Mouse (Mus musculus) embryonic facial prominence, embryonic 14.5 days (tissue): ENCODE measurements around the gene Ttc23l. TPM values are rescaled to one million over a fixed set of nuclear protein-coding genes. Genes with fewer than 3 reads are reported as not detected.

ENCODE experiments used
- ATAC-seq: fragments of 200-750 bp; cut with Nextera tagmentation; 2 replicates; pipeline ENCODE4 v1.8.0; 2017; ENCODE audit warnings: low read depth, moderate number of reproducible peaks, moderate TSS enrichment
- DNase-seq: peaks from one replicate; pipeline ENCODE4 v3.0.0-alpha.2; 2015; ENCODE audit warnings: low spot score
- H3K27ac ChIP-seq: fragments of 300-500 bp; sonication (generic); replicated peaks from 2 replicates; pipeline ENCODE4 v1.5.1; 2014; ENCODE audit warnings: low read depth, mild to moderate bottlenecking, low read length, moderate library complexity
- H3K27me3 ChIP-seq: fragments of 300-500 bp; sonication (generic); replicated peaks from 2 replicates; pipeline ENCODE4 v1.6.1; 2014; ENCODE audit warnings: low read length; ENCODE audit not compliant: control insufficient read depth, insufficient read depth
- H3K36me3 ChIP-seq: fragments of 300-500 bp; sonication (generic); 2 replicates; pipeline ENCODE4 v1.6.1; 2014; ENCODE audit warnings: low read length, mixed read lengths; ENCODE audit not compliant: control insufficient read depth, insufficient read depth
- H3K4me1 ChIP-seq: fragments of 300-500 bp; sonication (generic); 2 replicates; pipeline ENCODE4 v1.6.1; 2014; ENCODE audit warnings: antibody characterized with exemption, low read length; ENCODE audit not compliant: control insufficient read depth, insufficient read depth
- H3K4me2 ChIP-seq: fragments of 300-500 bp; sonication (generic); 2 replicates; pipeline ENCODE4 v1.6.1; 2014; ENCODE audit warnings: low read depth, mild to moderate bottlenecking, low read length, moderate library complexity, mixed read lengths
- H3K4me3 ChIP-seq: fragments of 300-500 bp; sonication (generic); 2 replicates; pipeline ENCODE4 v1.5.1; 2014; ENCODE audit warnings: low read depth, mild to moderate bottlenecking, low read length
- H3K9ac ChIP-seq: fragments of 300-500 bp; sonication (generic); 2 replicates; pipeline ENCODE4 v1.6.1; 2014; ENCODE audit warnings: low read depth, mild to moderate bottlenecking, low read length, moderate library complexity, mixed read lengths
- H3K9me3 ChIP-seq: fragments of 300-500 bp; sonication (generic); 2 replicates; pipeline ENCODE4 v1.6.1; 2016; ENCODE audit warnings: low read length; ENCODE audit not compliant: control insufficient read depth
- WGBS: fragments of 180-500 bp; shearing (Covaris S2); extraction: QIAGEN DNeasy Blood & Tissue Kit; methylation state at CpG from one replicate; pipeline ENCODE4 v1.1.7; 2014; 5-methylcytosine and 5-hydroxymethylcytosine counted together
- polyA plus RNA-seq: library from polyadenylated mRNA; unstranded; fragments of >200 nt; fragmentation: Nextera tagmentation; extraction: Ambion mirVana; gene quantifications from 2 replicates; pipeline ENCODE4 v1.2.1, GENCODE M21; 2014

The Ttc23l gene
- 0.08 and 0.13 TPM in 2 replicates for polyA plus RNA-seq

DNA sequence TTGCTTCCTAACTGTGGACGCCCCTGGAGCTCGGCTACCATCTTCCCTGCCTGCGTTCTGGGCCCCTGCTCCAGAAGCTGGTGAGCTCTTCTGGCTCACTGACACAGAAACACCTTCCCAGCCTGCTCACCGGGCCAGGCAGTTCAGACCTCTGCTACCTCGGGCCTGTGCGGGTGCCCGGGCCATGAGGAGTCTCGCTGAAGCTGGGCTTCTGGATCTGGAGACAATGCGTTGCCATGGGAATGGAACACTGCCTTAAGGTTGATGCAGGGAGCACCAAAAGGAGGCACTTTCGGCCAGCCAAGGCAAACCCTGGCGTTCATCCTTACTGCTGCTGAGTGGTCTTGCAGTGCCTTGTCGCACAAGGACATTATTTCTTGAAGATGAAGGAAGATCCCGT is at the start of gene Ttc23l:
TSS of gene Ttc23l (minus strand) at position 204 of the 400 bp plus-strand sequence.
- Histone ChIP-seq H3K4me3 (no peak within 1 kb of the TSS), H3K4me1 (no peaks in the 10 kb centered on the region), H3K9ac (no peak within 1 kb of the TSS), H3K36me3 (no peaks in the 10 kb centered on the region), H3K27ac (no peak within 1 kb of the TSS), H3K4me2 (no peak within 1 kb of the TSS), H3K27me3 (no peaks in the 10 kb centered on the region), H3K9me3 (no peaks in the 10 kb centered on the region)
- ATAC-seq = no peak
- WGBS = 82% methylated on average over 13 of the region's 13 CpGs
- DNase-seq = no peak

- Histone ChIP-seq H3K27ac (peak overlapping the region; percentile 88), H3K4me1 (peaks cover 40% of the 10 kb centered on the region), H3K27me3 (no peaks in the 10 kb centered on the region), H3K9me3 (peaks cover 7% of the 10 kb centered on the region), H3K4me2 (no peak overlapping the region), H3K36me3 (peaks cover 11% of the 10 kb centered on the region), H3K4me3 (no peak overlapping the region), H3K9ac (no peak overlapping the region)
- ATAC-seq (no peak), DNase-seq (peak; percentile 80)
- 63% methylated on average over 7 of the region's 7 CpGs for WGBS
Observed at GRCm38 (mm10) chr15:10599413-10599812, 40.9 kb upstream of the Ttc23l start.

DNA sequence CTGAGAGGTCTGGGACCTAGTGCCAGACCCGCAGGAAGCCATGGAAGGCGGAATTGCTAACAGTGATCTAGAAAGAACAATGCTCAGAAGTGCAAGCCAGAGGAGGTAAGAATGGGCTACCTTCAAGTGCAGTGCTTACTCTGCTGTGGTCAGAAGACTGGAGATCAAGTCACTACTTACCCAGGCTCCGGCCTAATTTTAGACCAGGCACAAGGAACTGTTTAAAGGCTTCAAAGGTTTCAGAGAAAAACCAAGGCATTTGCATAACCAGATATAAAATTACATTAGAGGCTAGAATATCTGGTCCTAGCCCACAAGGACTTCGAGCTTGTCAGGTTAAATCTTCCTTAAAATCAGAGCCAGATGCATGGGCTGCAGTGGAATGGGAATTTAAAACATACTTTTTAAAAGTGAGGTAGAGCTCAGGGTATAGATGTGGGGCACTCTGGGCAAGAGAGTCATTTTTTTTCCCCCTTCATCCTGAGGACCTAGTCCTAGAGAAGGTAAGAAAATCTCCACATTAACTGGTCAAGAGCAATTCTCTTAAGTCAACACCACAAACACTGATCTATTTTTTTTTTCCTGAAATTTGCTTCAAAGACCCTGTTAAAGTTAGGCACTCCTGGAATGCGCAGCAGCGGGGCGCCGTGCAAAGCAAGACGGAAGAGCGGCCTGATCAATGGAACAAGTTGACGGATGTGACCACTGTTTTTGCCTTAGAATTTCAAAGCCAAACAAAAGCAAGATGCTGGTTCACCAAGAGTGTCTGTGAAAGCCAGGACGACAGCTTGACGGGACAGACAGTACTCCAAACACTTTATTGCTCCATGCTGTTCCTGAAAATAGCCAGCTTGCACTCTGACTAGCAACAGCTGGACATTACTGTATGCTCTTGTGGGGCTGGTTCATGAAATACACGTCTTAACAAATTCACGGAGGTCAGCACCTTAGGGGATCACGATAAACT is 40.1 kb upstream of the Ttc23l start:
- Histone ChIP-seq H3K9me3 (no peaks in the 10 kb centered on the region), H3K4me2 (no peak overlapping the region), H3K27ac (peak overlapping the region; percentile 88), H3K9ac (no peak overlapping the region), H3K36me3 (peaks cover 4% of the 10 kb centered on the region; the same call in 1 of the 2 replicates), H3K4me1 (peaks cover 41% of the 10 kb centered on the region), H3K27me3 (no peaks in the 10 kb centered on the region), H3K4me3 (no peak overlapping the region)
- ATAC-seq = peak; percentile 84
- DNase-seq = peak; percentile 88
- WGBS = 19% methylated on average over 16 of the region's 16 CpGs

DNA sequence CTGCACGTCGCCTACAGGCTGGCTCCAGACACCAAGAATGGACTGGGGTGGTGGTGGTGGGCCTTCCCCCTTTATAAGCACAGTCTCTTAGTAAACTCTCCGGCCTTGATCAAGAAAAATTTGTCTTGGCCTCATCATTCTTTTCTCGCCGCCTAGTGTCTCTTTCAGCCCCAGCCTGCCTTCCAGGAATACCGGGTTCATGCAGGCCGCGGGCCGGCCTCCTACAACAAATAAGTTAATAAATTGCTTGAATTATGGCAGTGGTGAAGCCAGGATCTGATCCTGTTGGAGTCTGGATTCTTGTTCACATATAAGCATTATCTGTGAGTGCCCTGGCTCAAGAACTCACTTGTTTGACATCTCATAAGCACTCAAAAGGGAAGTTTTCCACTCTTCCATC is 38.4 kb upstream of the Ttc23l start:
- Histone ChIP-seq H3K27ac (peak overlapping the region; percentile 88; the same call in 1 of the 2 replicates), H3K9ac (no peak overlapping the region), H3K36me3 (peaks cover 8% of the 10 kb centered on the region; the same call in 1 of the 2 replicates), H3K4me2 (no peak overlapping the region), H3K4me1 (peaks cover 51% of the 10 kb centered on the region), H3K27me3 (no peaks in the 10 kb centered on the region), H3K4me3 (no peak overlapping the region), H3K9me3 (no peaks in the 10 kb centered on the region)
- ATAC-seq (no peak), DNase-seq (no peak)
- WGBS = 93% methylated on average over 9 of the region's 9 CpGs

DNA sequence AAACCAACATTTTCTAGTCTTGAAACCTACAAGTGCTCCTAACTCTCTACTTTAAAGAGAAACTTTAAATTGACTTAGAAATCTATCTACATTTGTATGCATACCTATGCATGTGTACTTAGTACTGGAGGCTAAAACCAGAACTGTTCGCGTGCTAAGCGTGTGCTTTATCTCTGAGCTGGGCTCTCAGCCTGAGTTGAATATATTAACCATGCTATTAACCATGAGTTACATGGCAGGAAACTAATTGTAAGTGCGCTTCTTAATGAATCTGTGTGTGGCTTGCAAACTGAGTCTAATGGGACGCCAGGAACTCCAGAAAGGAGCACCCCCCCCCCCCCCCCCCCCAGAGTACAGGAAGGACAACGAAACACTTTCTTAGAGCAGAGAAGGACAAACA is 36.9 kb upstream of the Ttc23l start:
- 75% methylated on average over 6 of the region's 6 CpGs for WGBS

DNA sequence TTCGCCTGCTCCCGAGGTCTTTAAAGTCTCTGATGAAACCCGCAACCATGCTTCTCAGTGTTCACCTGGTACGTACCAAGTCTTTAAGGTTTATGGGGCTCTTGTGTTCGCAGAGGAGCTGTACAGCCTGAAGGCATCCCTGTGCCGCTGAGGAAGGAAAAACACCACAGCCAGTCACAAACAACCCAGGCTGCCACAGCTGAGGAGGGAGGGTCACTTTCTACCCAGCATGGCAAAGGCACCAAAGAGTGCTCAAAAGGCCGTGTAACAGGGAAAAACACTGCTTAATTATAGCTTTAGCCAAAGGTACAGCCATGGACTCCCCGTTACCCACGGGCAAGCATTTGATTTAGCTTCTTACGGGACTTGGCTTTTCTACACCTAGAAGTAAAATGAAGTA is 36.4 kb upstream of the Ttc23l start:
- H3K27ac ChIP-seq = peak overlapping the region; percentile 24
- H3K36me3 ChIP-seq = peaks cover 8% of the 10 kb centered on the region; the same call in 1 of the 2 replicates
- ATAC-seq (no peak), DNase-seq (no peak)
- H3K4me2 ChIP-seq = no peak overlapping the region
- H3K4me3 ChIP-seq = no peak overlapping the region
- H3K9me3 ChIP-seq = no peaks in the 10 kb centered on the region
- no peaks in the 10 kb centered on the region for H3K27me3 ChIP-seq
- WGBS = 62% methylated on average over 10 of the region's 10 CpGs
- no peak overlapping the region for H3K9ac ChIP-seq
- peaks cover 44% of the 10 kb centered on the region for H3K4me1 ChIP-seq

More for the DNA sequence above, 36.9 kb upstream of the Ttc23l start:
- Histone ChIP-seq H3K27ac (peak overlapping the region; percentile 24; the same call in 1 of the 2 replicates), H3K27me3 (no peaks in the 10 kb centered on the region), H3K36me3 (peaks cover 8% of the 10 kb centered on the region; the same call in 1 of the 2 replicates), H3K4me1 (peaks cover 49% of the 10 kb centered on the region), H3K9me3 (no peaks in the 10 kb centered on the region), H3K9ac (no peak overlapping the region), H3K4me3 (no peak overlapping the region), H3K4me2 (no peak overlapping the region)
- DNase-seq (no peak), ATAC-seq (no peak)

DNA sequence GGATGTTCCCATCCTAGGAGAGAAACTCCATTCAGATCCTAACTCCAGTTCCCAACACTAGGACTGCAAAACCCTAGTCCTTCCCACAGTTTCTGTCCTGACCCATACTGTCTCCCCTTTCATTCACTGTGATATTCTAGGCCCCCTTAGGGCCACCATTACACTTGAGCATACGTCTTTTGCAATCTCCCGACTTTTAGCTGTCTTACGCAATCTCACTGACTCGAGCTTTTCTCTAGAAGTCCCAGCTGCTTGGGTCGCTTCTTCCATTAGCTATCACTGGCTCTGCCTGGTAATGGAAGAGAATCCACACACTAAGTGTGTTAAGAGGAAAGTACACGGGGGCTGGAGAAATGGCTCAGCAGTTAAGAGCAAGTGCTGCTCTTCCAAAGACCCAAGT is 34.6 kb upstream of the Ttc23l start:
- no peak overlapping the region for H3K9ac ChIP-seq
- no peak for DNase-seq
- no peaks in the 10 kb centered on the region for H3K27me3 ChIP-seq
- peaks cover 21% of the 10 kb centered on the region for H3K36me3 ChIP-seq
- peak overlapping the region; percentile 39 for H3K27ac ChIP-seq
- WGBS = 80% methylated on average over 6 of the region's 6 CpGs
- ATAC-seq = no peak
- no peak overlapping the region for H3K4me2 ChIP-seq
- peaks cover 27% of the 10 kb centered on the region for H3K4me1 ChIP-seq
- H3K4me3 ChIP-seq = no peak overlapping the region
- H3K9me3 ChIP-seq = no peaks in the 10 kb centered on the region

DNA sequence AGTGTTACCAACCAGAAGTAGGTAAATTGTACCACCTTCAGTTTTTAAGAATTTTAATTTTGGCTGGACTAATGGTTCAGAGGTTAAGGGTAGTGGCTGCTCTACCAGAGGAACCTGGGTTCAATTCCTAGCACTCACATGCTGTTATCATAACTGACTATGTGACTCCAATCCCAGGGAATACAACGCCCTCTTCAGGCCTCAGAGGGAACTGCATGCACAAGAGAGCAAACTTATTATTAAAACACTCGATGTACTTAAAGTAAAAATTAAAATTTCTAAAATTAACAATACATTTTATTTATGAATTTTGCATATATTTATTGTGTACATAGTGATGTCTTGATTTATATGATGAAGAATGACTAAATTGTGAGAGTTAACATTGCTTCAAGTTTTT is 28.1 kb upstream of the Ttc23l start:
- no peaks in the 10 kb centered on the region for H3K27me3 ChIP-seq
- no peaks in the 10 kb centered on the region for H3K9me3 ChIP-seq
- no peak for DNase-seq
- H3K4me3 ChIP-seq = no peak overlapping the region
- no peaks in the 10 kb centered on the region for H3K4me1 ChIP-seq
- H3K9ac ChIP-seq = no peak overlapping the region
- no peak overlapping the region for H3K4me2 ChIP-seq
- no peak for ATAC-seq
- peaks cover 52% of the 10 kb centered on the region for H3K36me3 ChIP-seq
- 87% methylated on average over 2 of the region's 2 CpGs for WGBS
- no peak overlapping the region for H3K27ac ChIP-seq
